12 mouse cellular contexts compared by ENCODE assay signal in genomic region chr5:149412671-149413070, GRCm38 (mm10). TPM values are rescaled to one million over a fixed set of nuclear protein-coding genes. Genes with fewer than 3 reads are reported as not detected.
DNase-seq lines count a peak whose midpoint lies in the region; ATAC-seq and TF ChIP-seq lines count a peak whose summit lies in the region.
"Had no signal": no experiment of that assay in that cellular context is flagged by ENCODE, and none has a peak within 500 bp of the region (broad histone marks: within the 10 kb centered on the region; RNA-seq: fewer than 3 reads in every experiment).

No protein-coding gene starts in this region.

- H3K9ac ChIP-seq in forebrain, embryonic 15.5 days (replicated peaks) = no peak overlapping the region
- H3K9ac ChIP-seq in forebrain, embryonic 11.5 days (ENCODE audit: low read length) = no peak overlapping the region
- no peak overlapping the region for H3K9ac ChIP-seq in embryonic facial prominence, embryonic 15.5 days

- no peak for ATAC-seq in forebrain, embryonic 15.5 days (replicated peaks)
- ATAC-seq in forebrain, embryonic 11.5 days (replicated peaks; ENCODE audit: low FRiP score) = no peak
- no peak for ATAC-seq in embryonic facial prominence, embryonic 15.5 days (ENCODE audit: insufficient number of reproducible peaks, low FRiP score, low TSS enrichment, low read depth)

- intact Hi-C loops in left cerebral cortex, postnatal 4 days (cut with DNase I) = no loop called here

- H3K27ac ChIP-seq in forebrain, embryonic 15.5 days (replicated peaks) = no peak overlapping the region
- H3K27ac ChIP-seq in forebrain, embryonic 11.5 days (ENCODE audit: low read depth, low read length) = no peak overlapping the region
- H3K27ac ChIP-seq in embryonic facial prominence, embryonic 15.5 days (replicated peaks) = no peak overlapping the region
- no peak overlapping the region for H3K27ac ChIP-seq in olfactory bulb, adult 2 months (ENCODE audit: insufficient read depth, low read depth, low read length)

- peaks cover 22% of the 10 kb centered on the region for H3K4me1 ChIP-seq in forebrain, embryonic 15.5 days
- peaks cover 8% of the 10 kb centered on the region; the same call in 1 of the 2 replicates for H3K4me1 ChIP-seq in forebrain, embryonic 11.5 days (replicated peaks; ENCODE audit: control insufficient read depth, insufficient read depth, low read length)
- H3K4me1 ChIP-seq in embryonic facial prominence, embryonic 15.5 days = peaks cover 15% of the 10 kb centered on the region
- peaks cover 18% of the 10 kb centered on the region for H3K4me1 ChIP-seq in olfactory bulb, adult 2 months (ENCODE audit: control insufficient read depth, insufficient read depth, low read length)

- TF ChIP-seq CTCF in olfactory bulb, adult 2 months (IDR thresholded peaks at IDR 0.05; ENCODE audit: insufficient read depth, low read depth, low read length) = no peak

- DNase-seq in forebrain, embryonic 11.5 days (ENCODE audit: low spot score) = no peak
- peak; percentile 28 for DNase-seq in left cerebral cortex, postnatal 4 days
- DNase-seq in left cerebral cortex, adult 9 months (ENCODE audit: low spot score in 2 of 2) = no peak
- no peak for DNase-seq in frontal cortex, postnatal 10 days (ENCODE audit: low spot score in 2 of 2)
- DNase-seq: thymus, adult 18-20 months had no signal

- H3K36me3 ChIP-seq in forebrain, embryonic 15.5 days = no peaks in the 10 kb centered on the region
- no peaks in the 10 kb centered on the region for H3K36me3 ChIP-seq in forebrain, embryonic 11.5 days (ENCODE audit: control insufficient read depth, insufficient read depth, low read length)
- no peaks in the 10 kb centered on the region for H3K36me3 ChIP-seq in embryonic facial prominence, embryonic 15.5 days
- H3K36me3 ChIP-seq: midbrain, embryonic 15.5 days had no signal

- H3K27me3 ChIP-seq in forebrain, embryonic 15.5 days = no peaks in the 10 kb centered on the region
- H3K27me3 ChIP-seq in forebrain, embryonic 11.5 days (ENCODE audit: control insufficient read depth, insufficient read depth, low read length) = peaks cover 9% of the 10 kb centered on the region; the same call in 1 of the 2 replicates
- H3K27me3 ChIP-seq in embryonic facial prominence, embryonic 15.5 days = peaks cover 26% of the 10 kb centered on the region
- H3K27me3 ChIP-seq: midbrain, embryonic 15.5 days had no signal

- 86% methylated on average over 10 of the region's 10 CpGs for WGBS in forebrain, embryonic 15.5 days
- 92% methylated on average over 10 of the region's 10 CpGs for WGBS in forebrain, embryonic 11.5 days
- WGBS in embryonic facial prominence, embryonic 15.5 days = 91% methylated on average over 10 of the region's 10 CpGs
- WGBS in olfactory bulb, adult 2 months = 75% methylated on average over 10 of the region's 10 CpGs

- no peak overlapping the region for H3K4me3 ChIP-seq in forebrain, embryonic 15.5 days
- H3K4me3 ChIP-seq in forebrain, embryonic 11.5 days (ENCODE audit: low read depth, low read length) = no peak overlapping the region
- H3K4me3 ChIP-seq in embryonic facial prominence, embryonic 15.5 days (replicated peaks) = peak overlapping the region; percentile 40; the same call in 1 of the 2 replicates
- H3K4me3 ChIP-seq in olfactory bulb, adult 2 months (ENCODE audit: insufficient read depth, low read depth, low read length) = peak overlapping the region; percentile 9; the same call in 1 of the 2 replicates

- H3K9me3 ChIP-seq in forebrain, embryonic 15.5 days = no peaks in the 10 kb centered on the region
- H3K9me3 ChIP-seq in forebrain, embryonic 11.5 days (ENCODE audit: control insufficient read depth, low read length) = no peaks in the 10 kb centered on the region
- no peaks in the 10 kb centered on the region for H3K9me3 ChIP-seq in embryonic facial prominence, embryonic 15.5 days (replicated peaks)
- H3K9me3 ChIP-seq: midbrain, embryonic 15.5 days had no signal

- 0 out of 2 replicates have a peak overlapping the region, but pooled peaks have one; percentile 52 for H3K4me2 ChIP-seq in forebrain, embryonic 15.5 days (replicated peaks)
- H3K4me2 ChIP-seq in forebrain, embryonic 11.5 days (ENCODE audit: low read depth, low read length, severe bottlenecking) = no peak overlapping the region
- H3K4me2 ChIP-seq in embryonic facial prominence, embryonic 15.5 days (replicated peaks) = peak overlapping the region; percentile 58; the same call in 1 of the 2 replicates

- TF ChIP-seq POLR2A in olfactory bulb, adult 2 months (IDR thresholded peaks at IDR 0.05; ENCODE audit: insufficient read depth, low read depth, low read length) = no peak

RNA-seq across cellular contexts. Expression of gene Medag, which starts 1.1 kb away (rescaled TPM):
- polyA plus RNA-seq in forebrain, embryonic 15.5 days (2015; fragmentation: Nextera tagmentation; extraction: Ambion mirVana) = 0.95 and 1.7 TPM in 2 replicates
- polyA plus RNA-seq in forebrain, embryonic 11.5 days (2014; fragmentation: Nextera tagmentation; extraction: Ambion mirVana) = 1.0 and 1.4 TPM in 2 replicates
- 1 to 10 TPM; 1.2 to 1.4 TPM for total RNA-seq in left cerebral cortex, postnatal 4 days (2021)
- polyA plus RNA-seq in embryonic facial prominence, embryonic 15.5 days (2015; fragmentation: Nextera tagmentation; extraction: Ambion mirVana) = 1.8 and 2.2 TPM in 2 replicates
- not detected in 2 replicates for polyA plus RNA-seq in olfactory bulb, adult 2 months (2012; ENCODE audit: insufficient read depth, insufficient read length, low replicate concordance, missing spikeins)

RNA-seq across cellular contexts. Expression of gene Tex26, which starts 26.8 kb away (rescaled TPM):
- 1.3 and 2.1 TPM in 2 replicates for polyA plus RNA-seq in forebrain, embryonic 15.5 days (2015; fragmentation: Nextera tagmentation; extraction: Ambion mirVana)
- polyA plus RNA-seq in forebrain, embryonic 11.5 days (2014; fragmentation: Nextera tagmentation; extraction: Ambion mirVana) = 1.6 and 1.7 TPM in 2 replicates
- total RNA-seq in left cerebral cortex, postnatal 4 days (2021) = 1 to 10 TPM in 1 of 2 experiments, under 1 TPM in 1; 0.56 to 1.3 TPM
- polyA plus RNA-seq in embryonic facial prominence, embryonic 15.5 days (2015; fragmentation: Nextera tagmentation; extraction: Ambion mirVana) = 1.4 and 1.7 TPM in 2 replicates
- not detected in 2 replicates for polyA plus RNA-seq in olfactory bulb, adult 2 months (2012; ENCODE audit: insufficient read depth, insufficient read length, low replicate concordance, missing spikeins)
- total RNA-seq: adrenal gland, adult 18-20 months; hematopoietic stem cell, adult 5-6 weeks; left cerebral cortex, postnatal 14 days had no signal

Comparison
In these comparisons a context has a peak if more than half of its experiments do, and no peak if none do; other contexts are left out.
1. H3K4me3 ChIP-seq: peak in embryonic facial prominence, embryonic 15.5 days (single experiment) and olfactory bulb, adult 2 months (single experiment); none in forebrain, embryonic 15.5 days (single experiment) and forebrain, embryonic 11.5 days (single experiment).